Mouse (Mus musculus) brain, embryonic 14.5 days (tissue): ENCODE data around the gene Lrrtm4.

Source experiments
- CTCF ChIP-seq: fragments of 200-500 bp; IDR thresholded peaks from 2 replicates; pipeline ENCODE4 v1.5.1; 2012; ENCODE audit warnings: inconsistent platforms, mild to moderate bottlenecking, moderate library complexity, borderline replicate concordance; ENCODE audit not compliant: insufficient read depth, insufficient read length; ENCODE audit errors: extremely low read depth
- POLR2A ChIP-seq: fragments of 200-500 bp; IDR thresholded peaks from 2 replicates; pipeline ENCODE4 v1.6.1; 2012; ENCODE audit warnings: mild to moderate bottlenecking, inconsistent platforms, borderline replicate concordance; ENCODE audit not compliant: poor library complexity, insufficient read depth, insufficient read length, severe bottlenecking; ENCODE audit errors: extremely low read depth

DNA sequence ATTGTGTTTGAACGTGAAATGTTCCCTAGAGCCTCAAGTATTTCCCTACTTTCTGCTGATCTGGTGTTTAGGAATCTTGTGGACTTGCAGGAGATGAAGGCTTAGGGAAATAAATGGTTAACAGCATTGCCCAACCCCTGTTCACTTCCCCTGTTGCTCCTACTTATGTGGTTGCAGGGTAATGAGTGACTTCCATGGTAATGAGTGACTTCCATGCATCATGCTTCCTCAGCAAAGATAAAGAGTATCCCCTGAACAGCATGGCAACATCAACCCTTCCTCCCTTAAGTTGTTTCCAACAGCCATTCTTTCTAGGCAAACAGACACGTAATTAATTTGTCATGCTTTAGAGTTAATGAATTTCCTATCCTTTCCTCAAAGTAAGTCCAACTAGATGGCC, 685.5 kb downstream of the Lrrtm4 start:
- TF ChIP-seq CTCF = no peak
- no peak for TF ChIP-seq POLR2A
